Mouse (Mus musculus): Measurements from ENCODE around the gene Ppia. TPM values are rescaled to one million over a fixed set of nuclear protein-coding genes. Genes with fewer than 3 reads are reported as not detected.

The Ppia gene
- polyA plus RNA-seq, 1 experiment from 2014 or later, result 4,606 TPM

- Histone ChIP-seq H3K4me1 (replicated peaks) (peaks cover 12% of the 10 kb centered on the region), H3K27ac (ENCODE audit: poor library complexity, severe bottlenecking) (peak overlapping the region; percentile 93; the same call in 1 of the 2 replicates)
- 1% methylated on average over 29 of the region's 43 CpGs for WGBS
These were observed 25.7 kb upstream of the Ppia start for GRCm38 (mm10) chr11:6389483-6389921.

GRCm38 (mm10) chr11:6390376-6391053 lies 24.7 kb upstream of the Ppia start:
- H3K9ac ChIP-seq, result no peak overlapping the region

More at GRCm38 (mm10) chr11:6389483-6389921, 25.7 kb upstream of the Ppia start:
- peak overlapping the region; percentile 99 for H3K4me3 ChIP-seq
- H3K9ac ChIP-seq, result peak overlapping the region; percentile 96
- no peaks in the 10 kb centered on the region for H3K9me3 ChIP-seq (replicated peaks)
- peak; percentile 23 for ATAC-seq (ENCODE audit: insufficient number of reproducible peaks, low FRiP score)
- no peaks in the 10 kb centered on the region for H3K27me3 ChIP-seq (replicated peaks)
- peaks cover 13% of the 10 kb centered on the region for H3K36me3 ChIP-seq
- peak overlapping the region; percentile 93 for H3K4me2 ChIP-seq

GRCm38 (mm10) chr11:6391516-6392276 lies 23.5 kb upstream of the Ppia start:
- Histone ChIP-seq H3K4me2 (no peak overlapping the region), H3K27me3 (replicated peaks) (no peaks in the 10 kb centered on the region), H3K4me1 (replicated peaks) (peaks cover 12% of the 10 kb centered on the region), H3K4me3 (no peak overlapping the region), H3K9ac (no peak overlapping the region), H3K9me3 (replicated peaks) (no peaks in the 10 kb centered on the region), H3K27ac (ENCODE audit: poor library complexity, severe bottlenecking) (no peak overlapping the region), H3K36me3 (peaks cover 35% of the 10 kb centered on the region)
- WGBS, result 88% methylated on average over 8 of the region's 8 CpGs
- no peak for ATAC-seq (ENCODE audit: insufficient number of reproducible peaks, low FRiP score)

More at GRCm38 (mm10) chr11:6390376-6391053, 24.7 kb upstream of the Ppia start:
- ATAC-seq (ENCODE audit: insufficient number of reproducible peaks, low FRiP score), result no peak
- Histone ChIP-seq H3K27me3 (replicated peaks) (no peaks in the 10 kb centered on the region), H3K4me3 (peak overlapping the region; percentile 99), H3K36me3 (peaks cover 23% of the 10 kb centered on the region), H3K4me1 (replicated peaks) (peaks cover 12% of the 10 kb centered on the region), H3K27ac (ENCODE audit: poor library complexity, severe bottlenecking) (no peak overlapping the region), H3K4me2 (peak overlapping the region; percentile 93), H3K9me3 (replicated peaks) (no peaks in the 10 kb centered on the region)
- WGBS, result 88% methylated on average over 8 of the region's 8 CpGs

- no peak overlapping the region for H3K27ac ChIP-seq (ENCODE audit: poor library complexity, severe bottlenecking)
- 71% methylated on average over 6 of the region's 6 CpGs for WGBS
- H3K36me3 ChIP-seq, result peaks cover 46% of the 10 kb centered on the region
- no peaks in the 10 kb centered on the region for H3K9me3 ChIP-seq (replicated peaks)
- H3K4me1 ChIP-seq (replicated peaks), result peaks cover 12% of the 10 kb centered on the region
- H3K9ac ChIP-seq, result no peak overlapping the region
- ATAC-seq (ENCODE audit: insufficient number of reproducible peaks, low FRiP score), result no peak
- H3K4me3 ChIP-seq, result no peak overlapping the region
- H3K4me2 ChIP-seq, result no peak overlapping the region
- H3K27me3 ChIP-seq (replicated peaks), result no peaks in the 10 kb centered on the region
These were observed 22.4 kb upstream of the Ppia start for GRCm38 (mm10) chr11:6392857-6393256.

GRCm38 (mm10) chr11:6393866-6394265 lies 21.4 kb upstream of the Ppia start:
- H3K9me3 ChIP-seq (replicated peaks), result no peaks in the 10 kb centered on the region
- no peak overlapping the region for H3K4me3 ChIP-seq
- peaks cover 56% of the 10 kb centered on the region for H3K36me3 ChIP-seq
- no peak for ATAC-seq (ENCODE audit: insufficient number of reproducible peaks, low FRiP score)
- H3K4me2 ChIP-seq, result no peak overlapping the region
- H3K9ac ChIP-seq, result no peak overlapping the region
- H3K27me3 ChIP-seq (replicated peaks), result no peaks in the 10 kb centered on the region
- peaks cover 12% of the 10 kb centered on the region for H3K4me1 ChIP-seq (replicated peaks)
- WGBS, result 56% methylated on average over 1 of the region's 1 CpGs
- H3K27ac ChIP-seq (ENCODE audit: poor library complexity, severe bottlenecking), result no peak overlapping the region

- Histone ChIP-seq H3K9ac (no peak overlapping the region), H3K4me2 (no peak overlapping the region), H3K36me3 (peaks cover 71% of the 10 kb centered on the region), H3K27me3 (replicated peaks) (no peaks in the 10 kb centered on the region), H3K9me3 (replicated peaks) (no peaks in the 10 kb centered on the region), H3K27ac (ENCODE audit: poor library complexity, severe bottlenecking) (no peak overlapping the region), H3K4me3 (no peak overlapping the region), H3K4me1 (replicated peaks) (peaks cover 4% of the 10 kb centered on the region; the same call in 1 of the 2 replicates)
- no peak for ATAC-seq (ENCODE audit: insufficient number of reproducible peaks, low FRiP score)
- 95% methylated on average over 5 of the region's 5 CpGs for WGBS
These were observed 19.7 kb upstream of the Ppia start for GRCm38 (mm10) chr11:6395565-6395964.

GRCm38 (mm10) chr11:6398141-6398540 lies 17.1 kb upstream of the Ppia start:
- Histone ChIP-seq H3K27me3 (replicated peaks) (no peaks in the 10 kb centered on the region), H3K4me3 (no peak overlapping the region), H3K9me3 (replicated peaks) (no peaks in the 10 kb centered on the region), H3K4me1 (replicated peaks) (no peaks in the 10 kb centered on the region), H3K4me2 (no peak overlapping the region), H3K36me3 (peaks cover 89% of the 10 kb centered on the region), H3K9ac (no peak overlapping the region), H3K27ac (ENCODE audit: poor library complexity, severe bottlenecking) (no peak overlapping the region)
- 97% methylated on average over 10 of the region's 10 CpGs for WGBS
- no peak for ATAC-seq (ENCODE audit: insufficient number of reproducible peaks, low FRiP score)

GRCm38 (mm10) chr11:6402515-6403510 lies 12.4 kb upstream of the Ppia start:
- no peak overlapping the region for H3K9ac ChIP-seq
- H3K4me2 ChIP-seq, result no peak overlapping the region
- H3K27ac ChIP-seq (ENCODE audit: poor library complexity, severe bottlenecking), result no peak overlapping the region
- ATAC-seq (ENCODE audit: insufficient number of reproducible peaks, low FRiP score), result no peak
- peaks cover 76% of the 10 kb centered on the region for H3K36me3 ChIP-seq
- no peaks in the 10 kb centered on the region for H3K9me3 ChIP-seq (replicated peaks)
- no peak overlapping the region for H3K4me3 ChIP-seq
- H3K4me1 ChIP-seq (replicated peaks), result peaks cover 25% of the 10 kb centered on the region
- 87% methylated on average over 19 of the region's 19 CpGs for WGBS
- no peaks in the 10 kb centered on the region for H3K27me3 ChIP-seq (replicated peaks)

- H3K4me3 ChIP-seq, result no peak overlapping the region
- ATAC-seq (ENCODE audit: insufficient number of reproducible peaks, low FRiP score), result no peak
- H3K4me1 ChIP-seq (replicated peaks), result peaks cover 25% of the 10 kb centered on the region
- H3K27ac ChIP-seq (ENCODE audit: poor library complexity, severe bottlenecking), result no peak overlapping the region
- H3K27me3 ChIP-seq (replicated peaks), result no peaks in the 10 kb centered on the region
- no peak overlapping the region for H3K4me2 ChIP-seq
- no peak overlapping the region for H3K9ac ChIP-seq
- peaks cover 66% of the 10 kb centered on the region for H3K36me3 ChIP-seq
- H3K9me3 ChIP-seq (replicated peaks), result no peaks in the 10 kb centered on the region
- 88% methylated on average over 5 of the region's 5 CpGs for WGBS
These were observed 11.3 kb upstream of the Ppia start for GRCm38 (mm10) chr11:6403830-6404405.

- no peak overlapping the region for H3K4me2 ChIP-seq
- H3K9ac ChIP-seq, result peak overlapping the region; percentile 53
- peaks cover 56% of the 10 kb centered on the region for H3K36me3 ChIP-seq
- 83% methylated on average over 9 of the region's 9 CpGs for WGBS
- no peaks in the 10 kb centered on the region for H3K27me3 ChIP-seq (replicated peaks)
- H3K9me3 ChIP-seq (replicated peaks), result no peaks in the 10 kb centered on the region
- H3K27ac ChIP-seq (ENCODE audit: poor library complexity, severe bottlenecking), result peak overlapping the region; percentile 74
- ATAC-seq (ENCODE audit: insufficient number of reproducible peaks, low FRiP score), result no peak
- peaks cover 26% of the 10 kb centered on the region for H3K4me1 ChIP-seq (replicated peaks)
- H3K4me3 ChIP-seq, result no peak overlapping the region
These were observed 10.3 kb upstream of the Ppia start for GRCm38 (mm10) chr11:6404699-6405566.

Measured in heart, embryonic 12.5 days (tissue).